Mouse (Mus musculus) cerebellum, postnatal 14 days (tissue): ENCODE measurements around the gene Fbxl16.

Experiments used
- DNase-seq, 2 experiments: peaks; one replicate each; pipeline ENCODE4 v3.0.0; 2021; ENCODE audit warnings: mixed read lengths in 2 of 2

Fbxl16 gene

DNA sequence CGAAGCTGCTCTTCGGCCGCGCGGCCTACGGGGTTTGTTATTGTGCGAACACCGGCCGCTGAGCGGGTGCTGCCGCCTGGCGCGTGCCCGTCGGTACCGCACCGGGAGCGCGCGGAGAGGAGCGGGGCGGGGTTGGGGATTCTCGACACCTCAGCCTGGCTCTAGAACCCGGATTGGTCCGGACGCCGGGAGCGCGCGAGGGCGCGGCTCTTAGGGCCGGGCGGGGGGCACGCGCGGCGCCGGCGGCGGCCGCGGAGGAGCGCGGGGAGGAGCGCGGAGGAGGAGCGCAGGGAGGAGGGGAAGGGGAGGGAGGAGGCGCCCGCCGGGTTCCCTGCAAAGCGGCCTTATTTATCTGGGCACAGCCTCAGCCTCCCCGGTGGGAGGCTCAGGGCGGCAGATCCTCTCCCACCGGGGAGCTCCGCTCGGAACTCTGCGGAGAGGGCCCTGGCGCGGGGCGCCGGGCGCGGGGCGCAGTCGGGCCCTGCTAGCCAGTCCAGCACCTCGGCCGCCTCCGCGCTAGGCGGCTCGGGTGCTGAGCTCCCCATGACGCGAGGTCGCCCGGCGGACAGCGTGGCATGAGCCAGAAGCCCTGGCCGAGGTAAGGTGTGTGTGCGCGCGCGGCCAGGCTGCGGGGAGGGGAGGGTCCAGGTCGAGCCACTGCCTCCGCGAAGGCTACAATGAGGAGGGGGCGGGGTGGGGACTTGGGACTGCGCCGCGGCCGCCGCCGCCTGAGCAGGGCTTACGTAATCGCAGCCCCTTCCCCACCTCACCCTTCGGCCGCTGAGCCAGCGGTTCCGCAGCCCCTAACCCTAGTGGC is at the start of gene Fbxl16:
Gene Fbxl16 (plus strand): TSS at position 297 of the 817 bp plus-strand sequence.
- peak; percentile 96 to 97 for DNase-seq

DNA sequence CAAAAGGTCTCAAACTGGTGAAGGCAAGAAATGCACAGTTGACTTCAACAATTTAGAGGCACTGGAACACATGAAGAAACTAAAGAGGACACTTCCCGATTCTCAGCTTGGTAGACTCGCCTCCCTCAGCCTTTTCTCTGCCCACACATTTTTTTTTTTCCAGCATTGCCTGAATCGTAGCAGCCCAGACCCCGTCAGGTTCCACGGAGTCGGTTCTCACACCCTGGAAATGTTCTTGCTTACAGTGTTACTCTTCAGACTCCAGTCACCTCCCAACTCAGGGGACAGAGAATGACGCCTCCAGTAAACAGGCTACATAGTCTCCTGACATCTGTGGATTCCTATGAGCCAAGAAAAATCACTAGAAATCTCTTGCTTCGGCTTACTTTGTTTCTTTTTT is 48.7 kb upstream of the Fbxl16 start:
- no peak for DNase-seq

DNA sequence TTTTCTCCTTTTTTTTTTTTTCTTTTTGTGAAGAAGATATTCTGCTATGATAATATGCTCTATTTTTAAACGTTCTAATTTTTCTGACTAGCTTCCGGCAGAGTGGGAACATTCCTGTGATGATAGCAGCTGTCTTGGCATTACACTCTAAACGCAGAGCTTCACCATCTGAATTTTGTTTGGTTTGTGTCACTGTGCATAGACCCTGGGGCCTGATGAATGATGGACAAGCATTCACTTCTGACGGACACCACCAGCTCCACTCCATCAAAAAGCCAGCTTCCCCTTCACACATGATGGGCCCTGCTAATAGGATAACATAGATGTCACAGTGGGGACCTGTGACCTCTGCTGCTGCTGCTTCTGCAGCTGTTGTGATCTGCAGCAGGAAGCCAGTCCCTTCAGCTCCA is 47.3 kb upstream of the Fbxl16 start:
- DNase-seq = no peak

DNA sequence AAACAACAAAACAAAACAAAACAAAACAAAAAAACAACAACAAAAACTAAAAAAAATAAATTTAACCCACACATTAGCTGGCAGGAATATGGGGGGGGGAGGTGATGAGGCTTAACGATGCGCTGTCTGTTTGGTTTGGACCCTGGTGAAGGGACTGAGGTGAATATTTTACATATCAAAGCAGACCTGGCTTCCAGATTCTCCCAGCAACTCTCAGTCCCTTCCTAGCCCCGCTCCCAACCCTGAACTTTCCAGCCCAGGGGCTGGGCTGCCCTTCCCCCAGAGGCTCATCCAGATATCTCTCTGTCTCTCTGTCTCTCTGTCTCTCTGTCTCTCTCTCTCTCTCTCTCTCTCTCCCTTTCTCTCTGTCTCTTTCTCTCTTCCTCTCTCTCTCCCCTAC is 46.3 kb upstream of the Fbxl16 start:
- DNase-seq = no peak

DNA sequence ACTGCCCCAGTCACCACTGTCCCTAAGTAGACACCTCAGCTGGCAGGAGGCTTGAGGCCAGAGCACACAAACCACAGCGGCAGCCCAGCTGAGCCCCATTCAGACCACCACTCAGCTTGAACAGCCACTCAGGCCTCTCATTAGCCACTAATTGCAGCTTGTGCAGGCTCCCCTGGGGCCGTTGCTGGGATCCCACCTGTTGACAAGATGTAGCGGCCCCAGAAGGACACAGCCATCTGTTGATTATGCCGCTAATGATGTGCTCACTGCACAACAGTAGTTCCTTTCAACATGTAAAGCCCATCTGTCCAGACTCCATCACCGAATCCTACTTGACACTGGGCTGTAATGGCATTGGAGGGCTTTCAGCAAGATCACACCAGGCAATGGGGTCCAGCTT is 43.0 kb upstream of the Fbxl16 start:
- no peak for DNase-seq

DNA sequence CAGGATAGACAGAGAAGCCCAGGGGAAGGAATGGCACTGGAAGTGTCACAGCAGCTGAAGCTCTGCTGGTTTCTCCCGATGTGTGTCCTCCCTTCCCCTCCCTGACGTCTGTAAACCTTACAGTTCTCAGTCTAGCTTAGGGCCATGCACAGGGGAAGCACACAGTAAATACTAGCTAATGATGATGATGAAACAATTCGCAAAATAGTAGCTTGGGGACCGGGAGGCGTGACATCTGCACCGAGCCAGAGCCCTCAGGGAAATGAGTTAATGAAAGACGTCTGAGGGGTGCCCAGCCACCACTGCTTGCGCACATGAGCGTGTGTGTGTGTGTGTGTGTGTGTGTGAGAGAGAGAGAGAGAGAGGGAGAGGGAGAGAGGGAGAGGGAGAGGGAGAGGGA is 39.6 kb upstream of the Fbxl16 start:
- DNase-seq = no peak

DNA sequence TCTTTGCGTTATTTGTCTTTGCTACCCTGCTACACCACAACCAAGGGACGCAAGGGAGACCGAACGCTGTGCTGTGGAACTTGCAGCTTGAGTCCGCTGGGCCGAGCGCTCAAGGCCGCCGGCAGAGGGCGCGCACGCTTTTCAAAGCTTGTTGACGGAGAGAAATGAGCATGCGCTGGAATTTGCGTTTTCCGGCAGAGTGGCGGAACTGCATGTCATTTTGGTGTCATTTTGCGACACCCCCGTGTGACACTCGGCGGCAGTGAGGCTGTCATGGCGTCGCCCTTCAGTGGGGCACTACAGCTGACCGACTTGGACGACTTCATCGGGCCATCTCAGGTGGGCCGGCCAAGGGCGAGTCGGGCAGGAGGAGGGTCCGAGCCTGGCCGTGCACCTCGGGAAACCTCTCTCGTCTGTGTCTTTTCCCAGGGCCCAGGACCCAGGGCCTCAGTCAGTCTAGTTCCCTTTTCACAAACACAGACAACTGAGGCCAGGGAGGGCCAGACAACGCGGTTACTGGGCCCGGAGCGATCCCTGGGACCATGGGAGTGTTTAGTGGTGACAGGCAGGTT is 35.2 kb upstream of the Fbxl16 start, which contains the start of gene Narfl:
Gene Narfl (plus strand): TSS at position 228 of the 572 bp plus-strand sequence.
- DNase-seq = peak; percentile 99

DNA sequence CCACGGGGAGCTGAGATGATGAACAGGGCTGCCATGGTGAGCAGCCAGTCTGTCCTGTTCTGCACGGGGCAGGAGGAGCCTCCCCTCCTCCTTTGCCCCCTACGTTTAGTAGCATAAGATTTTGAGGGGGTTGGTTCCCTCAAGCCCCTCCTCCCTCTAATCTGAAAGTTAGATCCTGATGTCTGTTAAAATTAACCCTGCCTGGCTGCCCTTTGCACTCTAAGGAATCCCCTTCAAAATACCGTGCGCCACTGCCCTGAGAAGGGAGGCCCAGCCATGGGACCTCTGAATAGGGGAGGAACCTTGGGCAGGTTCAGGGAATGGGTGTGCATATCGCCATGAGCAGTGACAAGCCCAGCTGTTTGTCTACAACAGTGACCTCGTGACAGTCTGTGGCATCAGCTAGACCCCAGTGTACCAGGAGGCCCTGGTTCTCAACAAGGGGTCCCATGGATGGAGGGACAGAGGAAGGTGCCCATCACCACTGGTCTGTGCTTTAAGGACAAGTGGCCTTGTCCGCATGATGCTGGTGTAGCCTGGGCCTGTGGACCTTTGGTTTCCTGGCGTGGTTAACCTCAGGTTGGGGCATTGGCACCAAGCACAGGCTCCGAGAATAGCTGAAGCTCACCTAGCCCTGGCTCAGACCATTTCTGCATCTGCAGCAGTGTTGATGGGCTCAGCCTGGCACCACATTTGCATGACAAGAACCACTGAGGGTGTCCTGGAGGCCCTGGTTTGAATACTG is 33.4 kb upstream of the Fbxl16 start:
- DNase-seq = no peak

DNA sequence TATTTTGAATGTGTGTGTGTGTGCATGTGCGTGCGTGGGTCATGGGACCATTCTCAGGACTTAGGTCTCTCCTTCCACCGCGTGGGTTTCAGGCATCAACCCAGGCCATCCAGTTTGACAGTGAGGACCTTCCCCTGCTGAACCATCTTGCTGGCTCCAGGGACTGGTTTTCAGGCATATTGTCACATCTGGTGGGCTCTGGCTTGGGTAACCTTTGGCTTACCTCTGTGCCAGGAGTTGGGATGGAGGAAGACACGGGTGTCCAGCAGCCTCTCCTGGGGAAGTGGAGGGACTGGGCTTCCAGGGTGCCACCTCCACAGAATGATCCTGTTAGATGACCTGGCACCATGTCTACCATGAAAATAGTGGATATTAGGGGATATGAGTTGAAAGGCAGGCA is 30.9 kb upstream of the Fbxl16 start:
- DNase-seq = no peak

DNA sequence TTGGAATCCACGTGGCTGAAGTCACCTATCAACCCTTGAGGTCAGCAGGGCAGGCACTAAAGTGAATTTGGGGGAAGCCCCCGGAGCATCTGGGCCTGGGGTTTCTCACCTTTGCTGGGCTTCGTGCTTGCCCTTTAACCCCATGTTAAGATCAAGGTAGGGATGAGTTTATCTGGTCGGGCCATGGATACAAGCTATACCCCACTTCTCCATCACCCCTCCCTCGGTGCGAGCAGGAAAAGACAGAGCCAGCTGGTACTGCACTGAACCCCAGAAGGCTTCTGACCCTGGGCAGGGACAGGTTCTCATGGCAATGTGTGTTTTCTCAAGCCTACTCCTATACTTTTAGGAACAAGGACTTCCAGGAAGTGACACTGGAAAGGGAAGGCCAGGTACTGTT is 27.5 kb upstream of the Fbxl16 start:
- no peak for DNase-seq

DNA sequence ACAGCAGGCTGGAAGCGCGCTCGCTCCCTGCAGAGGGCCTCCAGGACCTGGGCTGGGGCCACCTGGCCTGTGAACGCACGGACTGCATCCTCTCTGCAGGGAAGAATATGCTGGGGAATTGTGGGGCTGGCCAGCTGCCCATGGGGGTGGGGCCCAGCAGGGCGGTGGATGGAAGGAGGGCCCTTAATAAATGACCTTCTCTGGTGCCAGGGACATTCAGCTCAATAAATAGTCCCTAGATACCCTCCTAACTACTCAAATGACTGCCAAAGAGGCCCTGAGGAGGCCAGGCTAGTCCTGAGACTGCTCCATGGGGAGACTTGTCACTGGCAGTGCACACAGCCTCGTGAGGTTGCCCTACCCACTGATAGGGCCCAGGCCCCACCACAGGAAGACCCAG is 25.8 kb upstream of the Fbxl16 start:
- DNase-seq = peak; percentile 56 to 59

DNA sequence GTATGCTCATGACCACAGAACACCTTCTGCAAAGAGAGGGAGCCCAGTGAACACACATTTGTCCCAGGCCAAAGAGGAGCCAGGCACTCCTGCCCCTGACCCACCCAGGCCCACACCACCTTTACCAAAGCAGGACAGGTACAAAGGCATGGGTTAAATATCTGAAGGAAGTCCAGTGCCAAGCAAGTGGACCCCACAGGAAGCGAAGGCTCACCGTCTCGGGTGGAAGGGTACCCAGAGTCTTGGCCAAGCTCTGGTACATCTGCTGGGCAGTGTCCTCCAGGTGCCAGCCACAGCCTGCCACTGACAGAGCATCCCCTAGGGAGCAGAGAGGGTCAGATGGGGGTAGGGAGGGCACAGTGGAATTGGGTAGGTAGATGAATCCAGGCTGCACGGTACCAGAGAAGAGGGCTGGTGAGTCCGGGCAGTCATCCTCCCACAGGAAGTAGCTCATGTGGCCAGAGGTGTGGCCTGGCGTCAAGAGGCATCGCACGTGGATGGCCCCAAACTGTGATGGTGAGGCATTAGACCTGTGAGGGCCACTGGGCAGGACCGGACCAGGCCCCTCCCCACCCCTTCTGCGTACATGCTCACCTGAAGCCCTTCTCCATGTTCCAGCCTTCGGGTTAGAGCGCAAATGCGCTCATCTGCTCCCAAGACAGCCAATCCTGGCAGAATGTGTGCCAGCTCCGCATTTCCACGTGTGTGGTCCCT is 24.9 kb upstream of the Fbxl16 start:
- DNase-seq = no peak

DNA sequence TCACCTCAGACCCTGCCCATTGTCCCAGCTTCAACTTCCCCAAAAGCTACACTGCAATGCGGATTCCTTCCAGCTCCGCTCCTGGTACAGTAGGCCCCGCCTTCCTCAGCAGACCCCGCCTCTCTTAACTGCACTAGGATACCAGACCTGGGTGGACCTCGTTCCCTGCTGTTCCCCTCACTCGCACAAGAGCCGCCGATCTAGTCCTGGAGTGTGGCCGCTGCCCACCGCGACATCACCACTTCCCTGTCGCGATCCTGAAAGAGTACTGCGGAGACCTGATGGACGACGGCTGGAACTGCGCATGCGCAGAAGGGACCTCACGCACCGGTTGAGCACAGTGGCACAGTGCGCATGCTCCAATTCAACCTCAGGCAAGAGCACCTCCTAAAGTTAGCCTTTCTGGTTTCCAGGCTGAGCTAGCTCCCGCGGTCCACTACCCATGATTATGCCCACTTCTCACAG is 23.6 kb upstream of the Fbxl16 start, which contains the start of gene Haghl:
Gene Haghl (minus strand): TSS at position 393 of the 465 bp plus-strand sequence.
- DNase-seq = peak; percentile 98

DNA sequence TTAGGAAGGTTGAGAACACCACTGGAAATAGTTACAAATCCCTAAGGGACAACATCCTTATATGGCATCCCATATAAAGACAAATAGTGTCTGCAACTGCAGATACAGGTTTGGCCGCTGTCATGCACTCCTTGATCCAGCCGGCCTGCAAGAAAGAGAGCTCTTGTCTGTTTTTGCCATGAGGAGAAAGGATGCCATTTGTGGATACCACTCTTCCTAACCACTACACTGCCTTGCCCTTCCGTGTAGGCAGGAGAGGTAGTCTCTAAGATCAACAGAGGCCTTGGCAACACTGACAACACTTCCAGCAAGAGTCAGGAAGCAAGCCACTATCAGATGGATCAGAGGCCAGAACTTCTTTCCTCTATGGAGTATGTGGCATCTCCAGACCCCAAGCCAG is 22.6 kb upstream of the Fbxl16 start, which contains the start of gene Ccdc78:
Gene Ccdc78 (plus strand): TSS at position 301 of the 400 bp plus-strand sequence.
- no peak for DNase-seq

DNA sequence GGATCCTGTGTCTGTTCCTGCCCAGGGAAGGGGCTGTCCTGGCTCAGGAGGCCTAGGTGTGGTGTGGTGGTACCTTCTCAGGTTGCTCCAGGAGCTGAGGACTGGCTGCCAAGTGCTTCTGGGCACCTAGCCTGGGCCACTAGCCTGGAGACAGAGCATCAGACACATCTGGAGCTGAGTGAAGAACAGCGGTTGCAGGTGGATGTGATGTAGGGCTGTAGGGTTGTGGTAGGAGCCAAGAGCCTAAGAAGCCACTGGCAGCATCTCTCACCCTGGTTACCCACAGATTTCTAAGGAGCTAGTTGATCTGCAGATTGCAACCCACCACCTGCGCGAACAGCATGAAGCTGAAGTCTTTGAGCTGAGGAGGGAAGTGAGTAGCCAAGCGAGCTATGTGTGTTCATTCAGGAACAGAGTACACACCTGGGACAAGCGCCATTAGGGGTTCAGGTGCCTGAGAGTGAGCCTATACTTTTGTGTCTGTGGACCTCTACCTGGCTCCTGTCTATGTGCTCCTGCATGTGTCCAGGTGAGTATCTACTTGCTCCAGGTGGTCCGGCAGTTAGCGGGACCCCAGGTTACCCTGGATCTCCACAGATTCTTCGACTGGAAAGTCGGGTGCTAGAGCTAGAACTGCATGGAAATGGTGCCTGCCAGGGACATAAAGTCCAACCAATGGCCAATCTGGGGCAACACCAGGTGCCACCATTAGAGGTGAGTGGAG is 21.9 kb upstream of the Fbxl16 start:
- DNase-seq = no peak

DNA sequence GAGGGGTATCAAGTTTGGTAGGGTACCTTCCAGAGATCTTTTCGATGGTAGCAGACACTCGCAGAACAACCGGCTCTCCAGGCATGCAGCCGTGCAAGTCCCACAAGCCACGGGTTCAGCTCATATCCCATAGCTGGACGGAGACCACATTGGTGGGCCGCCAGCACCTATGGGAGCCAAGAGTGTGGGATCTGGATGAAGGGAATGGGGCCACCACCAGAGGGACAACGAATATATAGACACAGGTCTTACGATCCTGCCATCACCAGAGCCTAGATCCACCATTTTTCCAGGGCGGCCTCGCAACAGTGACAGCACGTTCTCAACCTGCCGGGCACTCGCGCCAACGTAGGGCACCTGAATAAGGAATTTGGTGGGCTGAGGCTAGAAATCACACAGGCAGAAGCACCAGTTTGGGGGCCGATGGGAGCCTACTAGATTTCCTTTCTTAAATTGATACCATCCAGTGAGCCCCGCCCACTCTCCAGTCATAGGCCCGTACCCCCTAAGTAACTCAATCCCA is 17.5 kb upstream of the Fbxl16 start:
- peak in 1 of 2 experiments; percentile 55 for DNase-seq

DNA sequence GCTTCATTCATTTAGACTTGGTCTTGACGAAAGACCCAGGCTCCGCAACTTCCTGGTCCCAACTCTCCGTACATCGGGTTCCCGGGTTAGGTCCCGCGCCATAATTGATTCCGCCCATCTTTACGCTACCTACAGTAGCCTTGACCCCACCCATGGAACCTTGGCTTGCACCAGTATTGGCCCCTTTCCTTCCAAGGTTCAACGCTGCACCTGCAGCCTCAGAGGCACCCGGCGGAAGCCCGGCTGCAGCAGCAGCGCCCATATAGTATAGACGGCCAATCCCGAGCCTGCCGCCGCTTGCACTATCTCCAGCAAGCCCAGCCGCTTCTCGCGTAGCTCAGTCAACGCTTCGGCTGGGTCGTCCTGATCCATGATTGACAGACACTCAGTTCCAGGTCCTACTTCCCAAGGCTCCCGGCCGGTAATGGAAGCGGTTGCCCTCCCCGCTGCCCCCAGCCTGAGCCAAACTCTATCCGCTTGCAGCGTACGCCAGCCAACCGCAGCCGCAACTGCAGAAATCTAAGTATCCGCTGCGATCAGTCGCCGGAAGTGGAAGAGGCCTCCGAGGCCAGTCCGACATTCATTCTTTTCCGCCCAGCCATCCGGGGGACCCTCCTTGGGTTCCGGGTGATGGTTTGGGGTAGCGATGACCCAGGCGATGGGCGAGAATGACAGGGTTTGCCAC is 16.9 kb upstream of the Fbxl16 start:
- DNase-seq = peak; percentile 94

DNA sequence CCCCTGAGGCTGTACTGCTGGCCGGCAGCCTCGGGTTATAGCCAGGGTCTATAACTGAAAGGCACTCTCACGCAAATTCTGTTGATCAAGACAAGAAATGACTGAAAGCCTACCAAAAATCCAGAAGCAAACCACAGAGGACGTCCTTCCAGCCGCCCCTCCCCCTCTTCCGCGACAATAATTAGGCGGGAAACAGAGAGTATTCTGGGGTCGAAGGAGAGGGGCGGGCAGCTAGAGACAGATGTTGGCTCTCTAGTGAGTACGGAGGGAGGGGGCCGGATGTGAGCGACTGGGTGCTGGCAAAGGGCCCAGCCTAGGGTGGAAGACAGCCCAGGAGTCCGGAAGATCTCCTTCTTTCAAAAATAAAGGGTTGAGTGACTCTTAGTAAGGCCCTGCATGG is 16.3 kb upstream of the Fbxl16 start, which contains the start of gene Fam173a:
Gene Fam173a (minus strand): TSS at position 287 of the 400 bp plus-strand sequence.
- peak; percentile 65 to 73 for DNase-seq

DNA sequence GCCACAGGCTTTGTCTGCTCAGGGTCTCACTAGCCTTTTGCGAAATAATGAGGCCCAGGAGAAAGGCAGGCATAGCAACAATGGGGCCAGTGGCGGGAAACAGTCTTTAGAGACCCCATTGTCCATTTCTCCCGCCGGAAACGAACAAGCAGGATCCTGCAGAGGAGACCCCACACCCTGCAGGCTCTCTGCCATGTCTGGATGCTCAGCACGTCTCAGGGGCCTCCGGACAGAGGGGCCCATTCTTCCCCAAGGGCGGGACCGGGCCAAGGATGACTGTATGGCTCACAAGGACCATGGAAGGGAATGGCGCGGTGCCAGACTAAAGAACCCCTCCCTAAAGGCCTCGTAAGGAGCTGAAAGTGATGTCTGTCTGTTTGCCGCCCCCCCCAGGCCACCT is 14.7 kb upstream of the Fbxl16 start:
- DNase-seq = no peak

DNA sequence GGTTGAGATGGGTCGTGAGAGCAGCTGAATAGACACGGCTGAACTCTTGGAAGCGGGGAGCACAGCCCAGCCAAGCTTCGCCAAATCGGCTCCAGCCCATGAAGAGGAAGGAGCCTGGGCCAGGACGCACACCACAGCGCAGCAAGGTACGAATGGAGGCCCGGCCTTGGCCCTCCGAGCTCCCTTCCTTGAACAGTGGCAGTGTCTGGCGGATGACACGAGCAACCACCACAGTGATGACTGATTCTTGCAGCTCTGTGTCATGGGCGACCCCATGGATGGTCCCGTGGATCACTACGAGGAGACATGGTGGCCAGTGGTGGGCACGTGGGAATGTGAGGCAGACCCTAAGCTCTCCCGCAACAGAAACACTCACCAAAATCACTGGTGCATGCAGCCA is 13.9 kb upstream of the Fbxl16 start:
- DNase-seq = no peak

DNA sequence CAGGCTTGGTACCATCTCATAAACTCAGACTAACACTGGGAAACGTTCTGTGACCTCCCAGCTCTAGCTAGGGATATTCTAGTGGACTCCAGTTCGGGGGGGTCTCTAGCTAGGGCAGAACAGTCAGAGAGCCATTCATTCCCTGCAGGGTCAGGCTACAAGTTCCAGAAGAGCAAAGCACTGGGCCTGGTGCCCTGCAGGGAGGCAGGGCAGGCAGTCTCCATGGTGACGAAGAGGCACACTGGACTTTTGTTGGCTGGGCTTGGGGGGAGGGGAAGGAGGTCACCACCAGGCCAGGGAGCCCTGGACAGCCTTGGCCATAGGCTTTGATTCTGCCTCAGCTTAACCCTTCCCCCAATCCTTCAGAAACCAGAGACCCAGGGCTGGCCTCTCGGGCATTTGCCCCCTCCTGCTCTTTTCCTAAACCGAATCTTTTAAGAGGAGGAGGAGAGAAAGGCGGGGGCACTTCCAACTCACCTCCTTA is 13.2 kb upstream of the Fbxl16 start, which contains the start of gene AC134908.4:
Gene AC134908.4 (minus strand): TSS at position 51 of the 484 bp plus-strand sequence.
- DNase-seq = no peak
